Mouse (Mus musculus) heart, adult 2 months (tissue): ENCODE results near the gene Sptb.

Experiments
- CTCF ChIP-seq: fragments of 200-600 bp; IDR thresholded peaks from 2 replicates; pipeline ENCODE4 v1.8.1; 2022; ENCODE audit warnings: antibody characterized with exemption, mild to moderate bottlenecking, moderate library complexity
- EP300 ChIP-seq: fragments of 200-500 bp; IDR thresholded peaks from 2 replicates; pipeline ENCODE4 v1.6.1; 2011; ENCODE audit warnings: low read depth, low read length, control low read depth; ENCODE audit not compliant: insufficient read depth
- POLR2A ChIP-seq: fragments of 200-500 bp; IDR thresholded peaks from 2 replicates; pipeline ENCODE4 v1.6.1; 2011; ENCODE audit warnings: mild to moderate bottlenecking, low read depth, low read length, control low read depth; ENCODE audit not compliant: insufficient read depth

DNA sequence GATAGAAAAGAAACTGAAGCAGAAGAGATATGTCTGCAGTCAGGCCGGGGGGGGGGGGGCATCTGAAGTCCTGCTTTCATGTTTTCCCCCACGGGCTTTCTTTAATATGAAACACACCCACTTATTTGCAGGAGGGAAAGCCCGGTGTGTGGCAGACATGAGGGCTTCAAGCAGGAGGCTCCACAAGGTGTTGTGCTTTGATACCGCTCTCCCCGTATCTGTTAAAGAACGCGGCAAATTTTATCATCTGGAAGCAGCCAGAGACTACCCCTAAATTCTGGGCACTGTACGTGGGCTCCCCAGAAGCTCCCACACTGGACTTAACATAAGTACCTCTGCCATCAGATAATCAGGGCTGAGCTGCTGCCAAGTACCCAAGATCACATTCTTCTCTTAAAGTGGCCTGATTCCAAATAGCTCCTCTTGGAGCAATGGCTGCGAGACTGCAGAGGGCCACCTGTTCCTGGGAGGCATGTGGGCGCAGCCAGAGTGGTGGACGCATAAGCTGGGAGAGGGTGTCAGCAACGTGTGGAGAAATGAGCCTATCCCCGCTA lies 39.7 kb downstream of the Sptb start:
- no peak for TF ChIP-seq POLR2A
- TF ChIP-seq EP300, result no peak
- TF ChIP-seq CTCF, result no peak
